Mouse (Mus musculus) ovary, adult 2 months (tissue): ENCODE results near the gene Mterf4. TPM values are rescaled to one million over a fixed set of nuclear protein-coding genes. Genes with fewer than 3 reads are reported as not detected.

Source experiments
- polyA plus RNA-seq: library from polyadenylated mRNA; depleted of rRNA; stranded (reverse); fragments of >200 nt; gene quantifications from 2 replicates; pipeline ENCODE4 v1.2.3, GENCODE M21; 2012; rRNA removed

The Mterf4 gene
- polyA plus RNA-seq, result 6.7 and 8.5 TPM in 2 replicates

DNA sequence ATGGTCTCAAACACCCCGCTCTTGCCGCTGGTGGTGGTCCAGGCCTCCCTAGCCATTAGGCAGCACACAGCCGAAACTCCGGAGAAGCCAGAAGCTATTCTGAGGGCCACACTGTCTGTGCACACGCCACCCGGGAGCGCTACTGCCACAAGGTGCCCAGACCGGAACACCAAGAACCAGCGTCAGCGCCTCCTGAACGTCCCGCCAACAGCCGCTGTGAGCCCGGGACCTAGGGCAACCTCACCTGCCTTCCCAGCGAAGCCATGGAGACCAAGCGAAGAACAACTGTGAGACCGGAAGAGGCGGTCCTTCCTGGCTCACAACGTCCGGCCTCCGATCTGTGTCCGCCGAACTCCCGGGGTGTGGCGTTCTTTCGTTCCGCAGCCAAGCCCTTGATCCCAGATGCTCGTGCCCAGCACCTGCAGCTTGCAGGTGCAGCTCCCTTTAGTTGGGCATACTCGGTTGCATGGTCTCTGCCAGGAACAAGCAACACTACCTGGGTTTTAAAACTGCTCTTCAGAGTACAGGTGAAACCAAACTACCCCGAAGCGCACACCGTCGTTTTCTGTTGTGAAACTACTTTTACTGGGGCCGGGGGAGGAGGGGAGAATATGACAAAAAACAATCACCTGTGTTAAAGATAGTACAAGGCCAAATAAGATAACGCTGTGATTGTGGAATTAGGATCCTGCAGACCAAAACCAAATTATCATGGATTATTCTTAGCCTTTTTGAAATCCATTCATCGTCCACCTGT lies at the start of gene Mterf4:
Mterf4 (minus strand) TSS at position 335 of the 757 bp plus-strand sequence.

DNA sequence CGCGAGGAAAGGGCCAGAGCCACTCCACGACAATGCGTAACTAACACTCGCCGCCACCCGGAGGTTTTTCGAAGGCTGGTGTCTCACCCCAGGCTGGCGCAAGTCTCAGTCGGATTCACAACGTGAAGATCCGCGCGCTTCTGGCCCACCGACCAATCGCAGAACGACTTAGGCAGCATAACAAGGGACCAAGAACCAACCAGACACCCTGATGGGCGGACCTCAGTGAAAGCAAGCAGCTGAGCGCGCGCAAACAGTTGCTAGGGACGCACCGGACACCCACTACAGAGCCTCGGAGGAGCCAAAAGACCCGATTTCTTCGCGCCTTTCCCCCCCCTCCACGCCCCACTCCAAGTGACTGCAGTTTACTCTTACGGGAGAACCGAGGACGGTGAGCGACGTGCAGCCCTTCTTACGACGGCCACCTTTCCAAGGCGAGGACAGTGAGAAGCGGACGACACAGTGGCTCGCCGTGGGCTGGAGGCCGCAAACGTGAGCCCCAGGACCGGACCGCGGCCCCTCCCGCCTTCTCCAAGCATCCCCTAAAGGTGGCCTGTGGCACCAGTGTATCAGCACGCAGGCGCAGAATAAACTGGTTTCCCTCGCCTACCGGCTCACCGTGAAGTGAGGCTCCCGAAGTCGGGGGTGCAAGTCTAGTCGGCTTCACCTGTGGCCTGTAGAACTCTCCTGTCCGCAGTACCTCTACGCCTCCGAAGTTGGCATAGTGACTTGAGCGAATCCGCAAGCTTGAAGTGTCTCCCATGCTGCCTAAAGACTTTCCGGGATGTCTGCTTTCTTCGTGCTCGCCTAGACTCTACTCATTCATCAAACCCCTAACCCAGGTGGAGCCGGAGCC lies 37.2 kb upstream of the Mterf4 start, which contains the start of the genes Ppp1r7 and Pask:
Ppp1r7 (plus strand) TSS at position 207 of the 856 bp plus-strand sequence.
Pask (minus strand) TSS at position 835 of the 856 bp plus-strand sequence.

Other genes with a start within 250 kb of the Mterf4 start
- gene Kif1a, start 204.0 kb downstream of the Mterf4 start, polyA plus RNA-seq, result 6.2 and 7.1 TPM in 2 replicates
- gene Agxt, start 170.7 kb downstream of the Mterf4 start, polyA plus RNA-seq, result 0.53 TPM in 1 of 2 replicates, not detected in the other
- gene 2310007B03Rik, start 145.0 kb downstream of the Mterf4 start, polyA plus RNA-seq, result 3.8 and 4.7 TPM in 2 replicates
- 5.7 and 6.2 TPM in 2 replicates for gene Crocc2, start 137.2 kb downstream of the Mterf4 start, polyA plus RNA-seq
- 53.1 and 54.4 TPM in 2 replicates for gene Sned1, start 70.1 kb downstream of the Mterf4 start, polyA plus RNA-seq
- 2.9 and 3.9 TPM in 2 replicates for gene Ppp1r7, start 36.9 kb upstream of the Mterf4 start, polyA plus RNA-seq
- gene Pask, start 37.6 kb upstream of the Mterf4 start, polyA plus RNA-seq, result 3.8 and 6.9 TPM in 2 replicates
- 0.23 and 0.34 TPM in 2 replicates for gene Ano7, start 68.0 kb upstream of the Mterf4 start, polyA plus RNA-seq
- 88.2 and 96.9 TPM in 2 replicates for gene Hdlbp, start 172.9 kb upstream of the Mterf4 start, polyA plus RNA-seq
- gene Farp2, start 206.2 kb upstream of the Mterf4 start, polyA plus RNA-seq, result 5.2 and 6.9 TPM in 2 replicates